Mouse (Mus musculus) liver, embryonic 15.5 days (tissue): ENCODE measurements around the gene Zmiz2. TPM values are rescaled to one million over a fixed set of nuclear protein-coding genes. Genes with fewer than 3 reads are reported as not detected.
A peak's percentile ranks its signal among the peaks of the same experiment; 100 is the strongest.

ENCODE experiments used
- ATAC-seq: fragments of 200-750 bp; cut with Nextera tagmentation; 2 replicates; pipeline ENCODE4 v1.8.0; 2017; ENCODE audit warnings: moderate number of reproducible peaks, mild to moderate bottlenecking, moderate library complexity; ENCODE audit not compliant: insufficient read depth
- H3K27ac ChIP-seq: fragments of 300-500 bp; sonication (generic); replicated peaks from 2 replicates; pipeline ENCODE4 v1.5.1; 2015; ENCODE audit warnings: mild to moderate bottlenecking, inconsistent platforms
- H3K27me3 ChIP-seq: fragments of 300-500 bp; sonication (generic); 2 replicates; pipeline ENCODE4 v1.6.1; 2015; ENCODE audit warnings: mild to moderate bottlenecking, inconsistent platforms
- H3K36me3 ChIP-seq: fragments of 300-500 bp; sonication (generic); replicated peaks from 2 replicates; pipeline ENCODE4 v1.6.1; 2015; ENCODE audit warnings: moderate library complexity, mild to moderate bottlenecking, inconsistent platforms
- H3K4me1 ChIP-seq: fragments of 300-500 bp; sonication (generic); replicated peaks from 2 replicates; pipeline ENCODE4 v1.6.1; 2015; ENCODE audit warnings: inconsistent platforms
- H3K4me2 ChIP-seq: fragments of 300-500 bp; sonication (generic); 2 replicates; pipeline ENCODE4 v1.6.1; 2015; ENCODE audit warnings: moderate library complexity, mild to moderate bottlenecking, inconsistent platforms
- H3K4me3 ChIP-seq: fragments of 300-500 bp; sonication (generic); replicated peaks from 2 replicates; pipeline ENCODE4 v1.5.1; 2015; ENCODE audit warnings: mild to moderate bottlenecking, inconsistent platforms
- H3K9ac ChIP-seq: fragments of 300-500 bp; sonication (generic); 2 replicates; pipeline ENCODE4 v1.6.1; 2015; ENCODE audit warnings: moderate library complexity, mild to moderate bottlenecking, inconsistent platforms
- H3K9me3 ChIP-seq: fragments of 300-500 bp; sonication (generic); replicated peaks from 2 replicates; pipeline ENCODE4 v1.6.1; 2016; ENCODE audit warnings: inconsistent platforms
- WGBS: fragments of 180-500 bp; shearing (Covaris S2); methylation state at CpG from one replicate; pipeline ENCODE4 v1.1.7; 2015; ENCODE audit warnings: mixed read lengths; ENCODE audit not compliant: insufficient replicate concordance; 5-methylcytosine and 5-hydroxymethylcytosine counted together
- polyA plus RNA-seq: library from polyadenylated mRNA; unstranded; fragments of >200 nt; fragmentation: Nextera tagmentation; extraction: Ambion mirVana; gene quantifications from 2 replicates; pipeline ENCODE4 v1.2.1, GENCODE M21; 2015

The Zmiz2 gene
- polyA plus RNA-seq, 1 experiment from 2014 or later: 3.5 TPM

GRCm38 (mm10) chr11:6371376-6372155 is 17.3 kb upstream of the Zmiz2 start:
- no peak overlapping the region for H3K4me3 ChIP-seq
- no peaks in the 10 kb centered on the region for H3K9me3 ChIP-seq
- no peak overlapping the region for H3K9ac ChIP-seq
- 67% methylated on average over 11 of the region's 11 CpGs for WGBS
- H3K27ac ChIP-seq: no peak overlapping the region
- no peaks in the 10 kb centered on the region for H3K36me3 ChIP-seq
- H3K27me3 ChIP-seq: no peaks in the 10 kb centered on the region
- H3K4me1 ChIP-seq: no peaks in the 10 kb centered on the region
- no peak overlapping the region for H3K4me2 ChIP-seq
- ATAC-seq: no peak

- Histone ChIP-seq H3K4me3 (no peak overlapping the region), H3K27ac (no peak overlapping the region), H3K27me3 (no peaks in the 10 kb centered on the region), H3K4me1 (no peaks in the 10 kb centered on the region), H3K4me2 (no peak overlapping the region), H3K9ac (no peak overlapping the region), H3K36me3 (no peaks in the 10 kb centered on the region), H3K9me3 (no peaks in the 10 kb centered on the region)
- 76% methylated on average over 9 of the region's 9 CpGs for WGBS
- no peak for ATAC-seq
Measured at GRCm38 (mm10) chr11:6372784-6373183, 16.1 kb upstream of the Zmiz2 start.

DNA sequence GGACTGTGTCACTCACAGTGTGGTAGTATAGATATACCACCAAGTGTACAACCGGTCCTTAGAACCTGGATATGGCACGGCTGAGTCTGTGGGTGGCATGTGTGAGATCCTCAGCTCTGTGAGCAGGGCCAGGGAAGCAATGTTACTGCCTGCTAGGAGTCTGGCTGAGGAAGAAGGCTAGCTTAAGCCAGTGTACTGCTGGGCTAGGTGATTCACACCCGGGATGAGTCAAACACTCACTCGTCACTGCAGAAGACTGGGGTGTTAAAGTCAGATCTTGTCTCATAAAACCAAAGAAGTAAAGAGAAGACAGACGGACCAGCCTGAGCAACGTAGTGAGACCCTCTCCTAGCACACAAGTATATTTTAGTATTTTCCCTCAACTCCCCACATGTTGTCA is 8.0 kb upstream of the Zmiz2 start:
- H3K4me1 ChIP-seq: no peaks in the 10 kb centered on the region
- H3K9ac ChIP-seq: no peak overlapping the region
- H3K9me3 ChIP-seq: no peaks in the 10 kb centered on the region
- no peak overlapping the region for H3K4me2 ChIP-seq
- H3K27me3 ChIP-seq: no peaks in the 10 kb centered on the region
- no peak overlapping the region for H3K4me3 ChIP-seq
- no peaks in the 10 kb centered on the region for H3K36me3 ChIP-seq
- ATAC-seq: no peak
- 70% methylated on average over 6 of the region's 6 CpGs for WGBS
- no peak overlapping the region for H3K27ac ChIP-seq

DNA sequence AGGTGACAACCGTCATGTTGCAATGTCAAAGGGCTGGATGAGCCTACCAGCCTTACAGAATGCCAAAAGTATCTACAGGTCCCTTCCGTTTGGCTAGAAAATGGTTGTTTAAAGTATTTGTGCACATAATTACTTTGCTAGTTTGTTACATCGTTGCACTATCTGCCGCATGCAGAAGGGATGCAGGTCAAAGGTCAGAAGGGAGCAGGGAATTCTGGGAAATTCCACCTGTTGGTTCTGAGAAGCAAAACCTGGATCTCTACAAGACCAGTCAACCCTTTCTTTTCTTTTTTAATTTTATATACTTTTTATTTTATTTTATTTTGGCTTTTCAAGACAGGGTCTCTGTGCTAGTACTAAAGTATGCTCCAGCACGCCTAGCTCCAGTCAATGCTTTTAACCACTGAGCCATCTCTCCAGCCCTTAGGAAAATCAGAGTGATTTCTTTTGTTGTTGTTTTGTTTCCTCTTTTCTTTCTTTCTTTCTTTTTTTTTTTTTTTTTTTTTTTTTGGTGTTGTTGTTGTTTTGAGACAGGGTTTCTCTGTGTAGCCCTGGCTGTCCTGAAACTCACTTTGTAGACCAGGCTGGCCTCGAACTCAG is 648 bp upstream of the Zmiz2 start:
- Histone ChIP-seq H3K4me2 (peak overlapping the region; percentile 97), H3K27ac (peak overlapping the region; percentile 93), H3K36me3 (0 out of 2 replicates have a peak, but pooled peaks cover 11% of the 10 kb centered on the region), H3K4me3 (peak overlapping the region; percentile 97), H3K4me1 (peaks cover 36% of the 10 kb centered on the region), H3K9me3 (no peaks in the 10 kb centered on the region), H3K27me3 (no peaks in the 10 kb centered on the region), H3K9ac (peak overlapping the region; percentile 86; the same call in 1 of the 2 replicates)
- 78% methylated on average over 6 of the region's 6 CpGs for WGBS
- ATAC-seq: no peak

- H3K27ac ChIP-seq: peak overlapping the region; percentile 68
- peak overlapping the region; percentile 86 for H3K9ac ChIP-seq
- under 1% methylated on average over 37 of the region's 43 CpGs for WGBS
- no peaks in the 10 kb centered on the region for H3K27me3 ChIP-seq
- H3K36me3 ChIP-seq: peaks cover 16% of the 10 kb centered on the region
- H3K4me2 ChIP-seq: peak overlapping the region; percentile 97
- H3K4me3 ChIP-seq: peak overlapping the region; percentile 97
- H3K4me1 ChIP-seq: peaks cover 36% of the 10 kb centered on the region
- H3K9me3 ChIP-seq: no peaks in the 10 kb centered on the region
- ATAC-seq: peak; percentile 1; the same call in 1 of the 2 replicates
Measured at GRCm38 (mm10) chr11:6389483-6389921, 628 bp downstream of the Zmiz2 start.

DNA sequence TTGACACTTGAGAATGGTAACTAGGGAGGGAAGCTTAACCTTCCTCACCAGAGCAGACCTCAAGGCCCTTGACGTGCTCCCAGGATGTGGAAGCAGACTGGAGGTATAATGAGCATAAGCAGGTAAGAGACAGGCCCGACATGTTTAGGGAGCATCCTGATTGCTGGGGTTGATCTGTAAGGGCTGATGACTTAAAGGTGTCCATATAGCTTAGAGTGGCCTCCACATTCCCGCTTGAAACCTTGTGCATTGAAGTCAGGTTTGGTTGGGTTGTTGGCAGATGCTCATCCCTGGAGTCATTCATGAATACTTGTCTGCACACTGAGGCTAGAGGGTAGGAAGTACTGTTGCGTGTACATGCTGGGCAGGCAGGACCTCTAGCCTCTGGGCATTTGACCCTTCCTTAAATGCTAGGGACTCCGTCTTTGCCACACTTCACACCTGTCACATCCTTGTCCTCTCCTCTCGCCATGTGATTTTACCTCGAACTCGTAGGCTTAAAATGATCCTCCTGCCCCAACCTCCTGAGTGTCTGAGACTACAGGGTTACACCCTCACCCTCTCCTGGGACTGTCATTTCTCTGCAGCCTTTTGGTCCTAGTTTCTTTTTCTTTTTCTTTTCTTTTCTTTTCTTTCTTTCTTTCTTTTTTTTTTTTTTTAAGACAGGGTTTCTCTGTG is 1.6 kb downstream of the Zmiz2 start:
- H3K27me3 ChIP-seq: no peaks in the 10 kb centered on the region
- no peak for ATAC-seq
- H3K9me3 ChIP-seq: no peaks in the 10 kb centered on the region
- H3K9ac ChIP-seq: peak overlapping the region; percentile 86
- WGBS: 80% methylated on average over 8 of the region's 8 CpGs
- H3K4me1 ChIP-seq: peaks cover 36% of the 10 kb centered on the region
- H3K4me3 ChIP-seq: peak overlapping the region; percentile 97
- H3K36me3 ChIP-seq: peaks cover 25% of the 10 kb centered on the region
- no peak overlapping the region; the same call in 1 of the 2 replicates for H3K27ac ChIP-seq
- peak overlapping the region; percentile 97 for H3K4me2 ChIP-seq

DNA sequence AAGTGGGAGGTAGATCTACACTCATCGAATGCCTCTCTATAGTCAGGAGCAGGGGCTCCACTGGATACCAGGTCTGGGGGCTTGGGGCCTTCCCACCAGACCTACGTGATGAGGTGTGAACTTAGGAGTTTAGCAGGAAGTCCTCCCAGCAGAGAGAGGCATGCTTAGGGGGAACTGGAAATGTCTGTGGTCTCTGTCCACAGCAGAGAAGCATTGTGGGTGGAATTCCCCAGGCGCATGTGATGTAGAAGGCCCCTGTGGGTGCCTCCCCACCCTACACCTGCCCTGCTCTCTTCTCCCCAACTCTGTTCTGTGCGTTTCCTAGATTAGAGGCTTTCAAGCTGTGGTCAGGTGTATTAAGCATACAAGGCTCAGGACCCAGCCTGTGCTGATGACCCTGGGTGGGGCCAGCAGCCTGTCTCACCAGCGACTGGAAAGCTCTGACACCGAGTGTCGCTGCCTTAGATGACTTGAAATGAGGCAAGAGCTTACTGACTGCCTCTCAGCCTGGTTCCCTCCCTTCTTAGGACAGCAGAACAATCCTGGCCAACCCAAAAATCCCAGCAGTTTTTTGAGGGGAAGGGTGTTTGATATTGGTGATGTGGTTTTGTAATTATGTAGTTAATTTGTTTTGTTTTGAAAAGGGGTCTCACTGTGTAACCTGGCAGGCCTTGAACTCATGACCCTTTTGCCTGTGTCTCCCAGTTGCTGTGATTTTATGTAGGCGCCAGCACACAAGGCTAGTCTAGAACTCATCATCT is 2.8 kb downstream of the Zmiz2 start:
- ATAC-seq: no peak
- 72% methylated on average over 8 of the region's 8 CpGs for whole genome bisulfite sequencing
- H3K9ac ChIP-seq: no peak overlapping the region

DNA sequence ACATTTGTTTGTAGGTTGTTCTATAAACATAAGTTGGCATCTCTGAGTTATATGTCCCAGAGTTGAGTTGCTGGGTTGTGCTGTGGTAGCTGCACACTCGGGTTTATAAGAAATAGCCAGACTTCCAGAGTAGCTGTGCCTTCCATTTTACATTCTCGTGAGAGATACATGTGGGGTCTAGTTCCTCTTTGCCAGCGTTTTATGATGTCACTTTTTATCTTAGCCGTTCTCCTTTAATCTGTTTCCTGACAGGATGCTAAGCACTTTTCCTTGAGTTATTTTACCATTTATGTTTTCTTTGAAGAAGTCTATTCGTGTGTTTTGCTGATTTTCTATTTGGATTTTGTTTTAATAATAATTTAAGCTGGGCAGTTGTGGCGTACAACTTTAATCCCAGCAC is 4.0 kb downstream of the Zmiz2 start:
- no peaks in the 10 kb centered on the region for H3K27me3 ChIP-seq
- H3K4me1 ChIP-seq: peaks cover 36% of the 10 kb centered on the region
- no peak for ATAC-seq
- H3K4me3 ChIP-seq: no peak overlapping the region
- H3K36me3 ChIP-seq: peaks cover 47% of the 10 kb centered on the region
- 33% methylated on average over 6 of the region's 6 CpGs for WGBS
- H3K4me2 ChIP-seq: no peak overlapping the region
- H3K9ac ChIP-seq: no peak overlapping the region
- H3K27ac ChIP-seq: no peak overlapping the region
- no peaks in the 10 kb centered on the region for H3K9me3 ChIP-seq

More for the DNA sequence above, 2.8 kb downstream of the Zmiz2 start:
- H3K4me3 ChIP-seq: no peak overlapping the region
- no peaks in the 10 kb centered on the region for H3K9me3 ChIP-seq
- peaks cover 36% of the 10 kb centered on the region for H3K4me1 ChIP-seq
- H3K27ac ChIP-seq: no peak overlapping the region
- peaks cover 35% of the 10 kb centered on the region for H3K36me3 ChIP-seq
- no peak overlapping the region for H3K4me2 ChIP-seq
- no peaks in the 10 kb centered on the region for H3K27me3 ChIP-seq

DNA sequence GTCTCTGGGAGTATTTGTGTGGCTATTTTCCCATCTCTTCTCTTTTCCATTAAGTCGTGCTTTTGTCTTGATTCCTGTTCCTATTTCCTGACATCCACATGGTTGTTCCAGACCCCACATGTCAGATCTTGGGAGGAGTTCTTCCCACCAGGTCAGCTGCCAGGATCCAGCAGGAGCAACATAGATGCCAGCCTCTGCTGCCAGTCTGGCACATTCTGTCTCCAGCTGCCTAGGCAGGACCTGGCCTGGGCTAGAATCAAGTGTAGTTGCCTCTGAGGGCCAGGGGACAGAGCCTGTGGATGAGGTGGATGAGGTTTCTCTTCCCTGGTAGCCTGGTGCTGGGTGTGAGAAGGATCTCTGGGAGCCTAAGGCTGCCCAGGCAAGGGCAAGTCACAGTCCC is 5.0 kb downstream of the Zmiz2 start:
- H3K27me3 ChIP-seq: no peaks in the 10 kb centered on the region
- no peak overlapping the region for H3K27ac ChIP-seq
- H3K9me3 ChIP-seq: no peaks in the 10 kb centered on the region
- H3K36me3 ChIP-seq: peaks cover 57% of the 10 kb centered on the region
- H3K9ac ChIP-seq: no peak overlapping the region
- peaks cover 28% of the 10 kb centered on the region for H3K4me1 ChIP-seq
- no peak overlapping the region for H3K4me2 ChIP-seq
- 42% methylated on average over 1 of the region's 1 CpGs for WGBS
- ATAC-seq: no peak
- H3K4me3 ChIP-seq: no peak overlapping the region

DNA sequence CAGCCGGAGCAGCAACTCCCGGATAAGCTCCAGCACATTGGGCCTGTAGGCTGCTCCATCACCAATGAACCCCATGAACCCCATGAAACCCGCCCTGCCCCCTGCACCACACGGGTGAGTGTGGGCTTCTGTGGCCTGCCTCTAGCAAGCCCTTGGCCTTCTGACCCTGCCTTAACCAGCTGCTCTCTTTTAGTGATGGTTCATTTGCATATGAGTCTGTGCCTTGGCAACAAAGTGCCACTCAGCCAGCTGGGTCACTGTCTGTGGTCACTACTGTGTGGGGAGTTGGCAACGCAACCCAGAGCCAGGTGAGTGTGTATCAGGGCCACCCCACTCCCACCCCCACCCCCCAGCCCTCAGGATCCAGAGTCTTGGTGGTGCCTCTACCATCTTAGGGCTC is 6.7 kb downstream of the Zmiz2 start:
- H3K4me3 ChIP-seq: no peak overlapping the region
- peaks cover 72% of the 10 kb centered on the region for H3K36me3 ChIP-seq
- no peak overlapping the region for H3K27ac ChIP-seq
- H3K4me1 ChIP-seq: peaks cover 17% of the 10 kb centered on the region
- ATAC-seq: no peak
- H3K9me3 ChIP-seq: no peaks in the 10 kb centered on the region
- no peaks in the 10 kb centered on the region for H3K27me3 ChIP-seq
- H3K4me2 ChIP-seq: no peak overlapping the region
- 82% methylated on average over 5 of the region's 5 CpGs for WGBS
- H3K9ac ChIP-seq: no peak overlapping the region
